Mouse (Mus musculus) CH12.LX (cell line): ENCODE results near the gene Stam. TPM values are rescaled to one million over a fixed set of nuclear protein-coding genes. Genes with fewer than 3 reads are reported as not detected.
A peak's percentile ranks its signal among the peaks of the same experiment; 100 is the strongest.

Experiments
- DNase-seq: peaks from one replicate; pipeline ENCODE4 v3.0.0-alpha.2; 2013; ENCODE audit errors: extremely low read depth
- H3K27ac ChIP-seq: 2 replicates; pipeline ENCODE4 v1.5.1; 2012; ENCODE audit warnings: low read depth, mild to moderate bottlenecking, control low read depth, moderate library complexity; ENCODE audit not compliant: insufficient read depth
- H3K27me3 ChIP-seq: replicated peaks from 2 replicates; pipeline ENCODE3; 2012; ENCODE audit warnings: inconsistent platforms
- H3K36me3 ChIP-seq, 2 experiments: replicated peaks in 1 of 2; 2 replicates each; pipeline versions ENCODE3 to v1.6.1; 2012; ENCODE audit warnings: inconsistent platforms in 1 of 2, low read length in 1 of 2, mild to moderate bottlenecking in 1 of 2, mixed read lengths in 1 of 2, moderate library complexity in 1 of 2; ENCODE audit not compliant: control insufficient read depth in 1 of 2, insufficient read depth in 1 of 2
- H3K4me1 ChIP-seq, 2 experiments: 2 replicates each; pipeline ENCODE4 v1.6.1; 2012; ENCODE audit warnings: inconsistent platforms in 1 of 2, moderate library complexity in 1 of 2; ENCODE audit not compliant: insufficient read depth in 2 of 2, control insufficient read depth in 1 of 2
- H3K4me2 ChIP-seq: 2 replicates; pipeline ENCODE4 v1.6.1; 2012; ENCODE audit warnings: low read depth, mild to moderate bottlenecking, control low read depth; ENCODE audit not compliant: poor library complexity, insufficient read depth, severe bottlenecking
- H3K4me3 ChIP-seq, 3 experiments: fragments of 150-350 bp in 1 of 3; sonication (generic) in 1 of 3; replicated peaks in 1 of 3; 2 replicates each; pipeline versions ENCODE3 to v1.5.1; 2011 to 2012; ENCODE audit warnings: low read depth in 2 of 3, low read length in 2 of 3, mild to moderate bottlenecking in 2 of 3, moderate library complexity in 2 of 3, control low read depth in 1 of 3, improper control_type of control experiment in 1 of 3, inconsistent platforms in 1 of 3, mixed read lengths in 1 of 3; ENCODE audit not compliant: poor library complexity in 1 of 3
- H3K79me2 ChIP-seq: replicated peaks from 2 replicates; pipeline ENCODE4 v1.6.1; 2012; ENCODE audit warnings: mild to moderate bottlenecking, moderate library complexity; ENCODE audit not compliant: control insufficient read depth, poor library complexity, insufficient read depth, severe bottlenecking; ENCODE audit errors: extremely low read depth
- H3K9ac ChIP-seq: 2 replicates; pipeline ENCODE4 v1.6.1; 2012; ENCODE audit warnings: low read depth, mild to moderate bottlenecking, control low read depth, moderate library complexity; ENCODE audit not compliant: insufficient read depth
- H3K9me3 ChIP-seq: replicated peaks from 2 replicates; pipeline ENCODE3; 2012; ENCODE audit warnings: low read length, inconsistent platforms, mixed read lengths
- BHLHE40 ChIP-seq: IDR thresholded peaks from 2 replicates; pipeline ENCODE4 v1.6.1; 2011; ENCODE audit warnings: mild to moderate bottlenecking, low read depth, low read length, improper control_type of control experiment
- CHD1 ChIP-seq: IDR thresholded peaks from 2 replicates; pipeline ENCODE4 v1.6.1; 2012; ENCODE audit warnings: low read depth, low read length, improper control_type of control experiment, inconsistent platforms
- CTCF ChIP-seq, 2 experiments: IDR thresholded peaks in 1 of 2; conservative IDR thresholded peaks in 1 of 2; 2 replicates each; pipeline ENCODE4 v1.5.1; 2011 to 2012; ENCODE audit warnings: low read depth in 2 of 2, low read length in 2 of 2, improper control_type of control experiment in 1 of 2, inconsistent platforms in 1 of 2, mild to moderate bottlenecking in 1 of 2, moderate library complexity in 1 of 2
- E2F4 ChIP-seq: IDR thresholded peaks from 2 replicates; pipeline ENCODE4 v1.6.1; 2011; ENCODE audit warnings: low read depth, low read length, improper control_type of control experiment; ENCODE audit not compliant: insufficient replicate concordance
- ELF1 ChIP-seq: IDR thresholded peaks from 2 replicates; pipeline ENCODE4 v1.6.1; 2014; ENCODE audit warnings: low read depth, mild to moderate bottlenecking, inconsistent platforms, low read length, improper control_type of control experiment
- HCFC1 ChIP-seq: IDR thresholded peaks from 2 replicates; pipeline ENCODE4 v1.6.1; 2012; ENCODE audit warnings: low read depth, mild to moderate bottlenecking, inconsistent platforms, low read length, improper control_type of control experiment
- IRF4 ChIP-seq: IDR thresholded peaks from 2 replicates; pipeline ENCODE4 v1.6.1; 2014; ENCODE audit warnings: low read depth, mild to moderate bottlenecking, inconsistent platforms, low read length, improper control_type of control experiment
- KAT2A ChIP-seq: IDR thresholded peaks from 2 replicates; pipeline ENCODE4 v1.6.1; 2012; ENCODE audit warnings: low read length, improper control_type of control experiment, inconsistent platforms; ENCODE audit not compliant: insufficient replicate concordance
- MAFK ChIP-seq: IDR thresholded peaks from 2 replicates; pipeline ENCODE4 v1.6.1; 2011; ENCODE audit warnings: low read length, improper control_type of control experiment; ENCODE audit not compliant: insufficient replicate concordance
- MAX ChIP-seq: IDR thresholded peaks from 2 replicates; pipeline ENCODE4 v1.6.1; 2011; ENCODE audit warnings: low read length, improper control_type of control experiment
- MAZ ChIP-seq: IDR thresholded peaks from 2 replicates; pipeline ENCODE4 v1.6.1; 2012; ENCODE audit warnings: low read depth, mild to moderate bottlenecking, inconsistent platforms, low read length, improper control_type of control experiment, moderate library complexity
- MXI1 ChIP-seq: IDR thresholded peaks from 2 replicates; pipeline ENCODE4 v1.6.1; 2011; ENCODE audit warnings: mild to moderate bottlenecking, low read depth, low read length, improper control_type of control experiment
- MYC ChIP-seq: IDR thresholded peaks from 2 replicates; pipeline ENCODE4 v1.6.1; 2011; ENCODE audit warnings: low read depth, mild to moderate bottlenecking, improper control_type of control experiment, low read length
- NELFE ChIP-seq: IDR thresholded peaks from 2 replicates; pipeline ENCODE4 v1.6.1; 2011; ENCODE audit warnings: low read depth, low read length, improper control_type of control experiment
- POLR2A ChIP-seq: IDR thresholded peaks from 2 replicates; pipeline ENCODE4 v1.6.1; 2011; ENCODE audit warnings: low read depth, mild to moderate bottlenecking, improper control_type of control experiment, low read length
- POLR2AphosphoS2 ChIP-seq: IDR thresholded peaks from 2 replicates; pipeline ENCODE4 v1.6.1; 2011; ENCODE audit warnings: low read depth, low read length, improper control_type of control experiment
- RAD21 ChIP-seq: IDR thresholded peaks from 2 replicates; pipeline ENCODE4 v1.6.1; 2011; ENCODE audit warnings: low read depth, mild to moderate bottlenecking, low read length, improper control_type of control experiment, moderate library complexity
- SIN3A ChIP-seq: IDR thresholded peaks from 2 replicates; pipeline ENCODE4 v1.6.1; 2012; ENCODE audit warnings: low read length, improper control_type of control experiment, inconsistent platforms
- SMC3 ChIP-seq: IDR thresholded peaks from 2 replicates; pipeline ENCODE4 v1.6.1; 2011; ENCODE audit warnings: low read depth, low read length, improper control_type of control experiment
- TBP ChIP-seq: conservative IDR thresholded peaks from 2 replicates; pipeline ENCODE4 v1.6.1; 2011; ENCODE audit warnings: low read depth, low read length, improper control_type of control experiment
- TCF12 ChIP-seq: IDR thresholded peaks from 2 replicates; pipeline ENCODE4 v1.6.1; 2014; ENCODE audit warnings: low read depth, mild to moderate bottlenecking, inconsistent platforms, low read length, improper control_type of control experiment
- UBTF ChIP-seq: IDR thresholded peaks from 2 replicates; pipeline ENCODE4 v1.6.1; 2012; ENCODE audit warnings: low read depth, mild to moderate bottlenecking, inconsistent platforms, low read length, improper control_type of control experiment, moderate library complexity
- USF1 ChIP-seq: IDR thresholded peaks from 2 replicates; pipeline ENCODE4 v1.6.1; 2014; ENCODE audit warnings: low read depth, mild to moderate bottlenecking, inconsistent platforms, low read length, improper control_type of control experiment
- ZMIZ1 ChIP-seq: IDR thresholded peaks from 2 replicates; pipeline ENCODE4 v1.6.1; 2012; ENCODE audit warnings: low read depth, mild to moderate bottlenecking, inconsistent platforms, low read length, improper control_type of control experiment
- ZNF384 ChIP-seq: IDR thresholded peaks from 2 replicates; pipeline ENCODE4 v1.6.1; 2012; ENCODE audit warnings: low read depth, low read length, improper control_type of control experiment, inconsistent platforms
- dilution Hi-C: fragments of 300-500 bp; cut with MboI; formaldehyde crosslinking; loops from 2 replicates; pipeline ENCODE4 v1.14.3; 2020; ENCODE audit warnings: low sequenced_read_pairs; ENCODE audit not compliant: extremely low pct_unique_long_range_greater_than_20kb, extremely low pct_ligation_motif_present
- in situ Hi-C: fragments of 300-500 bp; cut with MboI; formaldehyde crosslinking; loops from 3 replicates; pipeline ENCODE4 v1.14.3; 2019; ENCODE audit warnings: low sequenced_read_pairs, low pct_ligation_motif_present, low pct_unique_long_range_greater_than_20kb, mixed read lengths
- polyA plus RNA-seq: library from polyadenylated mRNA; unstranded; fragments of >175 nt; gene quantifications from 2 replicates; pipeline ENCODE4 v1.2.1, GENCODE M21; 2012; ENCODE audit warnings: low read depth; ENCODE audit not compliant: insufficient read length
- total RNA-seq, 2 experiments: library from RNA; depleted of rRNA; stranded (reverse); fragments of 300-350 nt in 1 of 2; fragments of >200 nt in 1 of 2; gene quantifications; 2 replicates each; pipeline ENCODE4 v1.2.3; 2012 to 2014

The Stam gene
- 15.1 and 17.3 TPM in 2 replicates for total RNA-seq (2012; rRNA removed)
- 21.4 and 25.3 TPM in 2 replicates for total RNA-seq (2014; rRNA removed)
- 11.6 and 13.5 TPM in 2 replicates for polyA plus RNA-seq

DNA sequence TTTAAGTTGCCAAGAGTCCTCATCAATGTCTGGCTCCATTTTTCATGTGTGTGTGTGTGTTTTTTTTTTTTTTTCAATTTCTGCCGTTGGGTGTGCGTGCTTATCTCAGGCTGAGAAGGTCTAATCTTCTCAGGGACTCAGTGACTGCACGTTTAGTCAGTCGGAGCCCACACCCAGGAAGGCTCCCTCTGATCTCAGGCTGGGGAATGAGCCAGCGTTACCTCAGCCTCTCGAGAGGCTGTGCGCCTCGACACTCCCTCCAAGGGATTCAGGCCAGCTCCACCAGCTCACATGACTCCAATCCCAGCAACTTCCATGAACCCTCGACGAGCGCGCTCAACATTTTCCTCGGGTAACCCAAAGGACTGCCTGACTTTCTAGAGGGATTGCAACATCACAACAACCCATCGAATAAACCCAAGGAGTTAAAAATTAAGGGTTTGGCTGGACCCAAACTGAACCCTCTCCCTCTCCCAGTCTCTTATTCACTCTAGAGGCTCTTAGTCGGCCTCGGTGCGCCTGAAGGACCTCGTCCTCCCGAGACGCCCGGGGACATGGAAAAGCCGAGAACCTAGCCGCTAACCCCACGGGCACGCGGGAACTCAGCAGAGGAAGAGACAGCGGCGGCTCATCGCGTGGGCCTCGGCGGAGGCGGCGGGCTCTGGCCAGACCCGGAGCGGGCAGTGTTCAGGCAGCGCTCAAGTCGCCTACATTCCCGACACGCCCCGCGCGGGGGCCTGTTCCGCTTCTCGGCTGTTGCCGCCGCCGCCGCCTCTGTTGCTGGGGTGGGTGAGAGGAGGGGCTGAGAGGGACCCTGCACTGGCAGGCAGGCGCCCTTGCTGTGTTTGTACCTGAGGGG is at the start of gene Stam:
Stam (plus strand) TSS at position 737 of the 859 bp plus-strand sequence.
- dilution Hi-C loops: no loop called here
- H3K4me1 ChIP-seq: peaks cover 0 to 22% of the 10 kb centered on the region in 2 experiments; a peak in 2 of 4 replicates
- peaks cover 5% of the 10 kb centered on the region; the same call in 1 of the 2 replicates for H3K79me2 ChIP-seq
- no peaks in the 10 kb centered on the region for H3K36me3 ChIP-seq
- TF ChIP-seq MAZ (no peak), USF1 (no peak; the same call in 1 of the 2 replicates), E2F4 (no peak), CHD1 (no peak), MXI1 (no peak), POLR2AphosphoS2 (peak; percentile 52; the same call in 1 of the 2 replicates), TCF12 (no peak), BHLHE40 (peak; percentile 58), SIN3A (peak; percentile 78), CTCF (conservative IDR thresholded peaks at IDR 0.05 in 1 of 2, IDR thresholded peaks at IDR 0.05 in 1 of 2; ENCODE audit: low read depth in 2 of 2, low read length in 2 of 2) (no peak; a peak in 1 of 4 replicates), NELFE (peak; percentile 93), MAX (peak; percentile 99), RAD21 (no peak), MAFK (no peak), TBP (peak; percentile 75), POLR2A (peak; percentile 86), UBTF (0 out of 2 replicates have a peak, but pooled peaks have one; percentile 35), SMC3 (no peak), ELF1 (peak; percentile 70), ZNF384 (peak; percentile 65), MYC (no peak; the same call in 1 of the 2 replicates), KAT2A (peak; percentile 46; the same call in 1 of the 2 replicates), IRF4 (0 out of 2 replicates have a peak, but pooled peaks have one; percentile 20), ZMIZ1 (peak; percentile 52), HCFC1 (peak; percentile 85)
- peak within 1 kb of the TSS; percentile 76 for H3K9ac ChIP-seq
- peak; percentile 79 for DNase-seq
- peak within 1 kb of the TSS; percentile 88 to 96 (median 91) for H3K4me3 ChIP-seq
- peak within 1 kb of the TSS; percentile 61; the same call in 1 of the 2 replicates for H3K27ac ChIP-seq
- H3K9me3 ChIP-seq: no peaks in the 10 kb centered on the region
- in situ Hi-C loops: no loop called here
- H3K4me2 ChIP-seq: peak within 1 kb of the TSS; percentile 98
- H3K27me3 ChIP-seq: no peaks in the 10 kb centered on the region
